Mouse (Mus musculus): ENCODE measurements around the gene Sdccag8.

DNA sequence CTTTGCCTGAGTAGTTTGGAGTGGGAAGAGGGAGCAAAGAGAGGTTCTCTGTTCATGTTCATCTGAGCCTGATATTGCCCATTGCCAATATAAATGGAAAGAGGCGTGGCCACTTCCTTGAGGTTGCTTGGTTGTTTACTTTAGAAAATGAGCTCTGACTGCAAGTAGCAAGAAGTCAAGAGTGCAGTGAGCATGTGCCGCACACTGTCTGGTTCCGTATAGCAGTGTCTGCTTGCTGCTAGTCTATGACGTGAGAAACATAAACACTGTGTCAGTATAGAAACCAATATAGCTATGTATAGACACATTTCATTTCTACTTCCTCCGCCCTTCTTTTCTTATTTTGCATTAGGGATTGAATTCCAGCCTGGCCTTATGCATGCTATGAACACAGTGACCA lies 111.5 kb downstream of the Sdccag8 start:
- no peak for TF ChIP-seq CTCF (IDR thresholded peaks at IDR 0.05; ENCODE audit: borderline replicate concordance, insufficient read depth, low read depth, low read length)
- TF ChIP-seq POLR2A (IDR thresholded peaks at IDR 0.05; ENCODE audit: borderline replicate concordance, insufficient read depth, low read length), result no peak

Data from cerebellum, adult 2 months (tissue).